Mouse (Mus musculus) E14TG2a.4 (cell line): ENCODE data around the gene Uhrf1bp1.

Experiments
- CTCF ChIP-seq: conservative IDR thresholded peaks from 2 replicates; pipeline ENCODE4 v1.5.1; 2014; ENCODE audit warnings: low read length
- NANOG ChIP-seq: IDR thresholded peaks from 2 replicates; pipeline ENCODE4 v1.6.1; 2014; ENCODE audit warnings: borderline replicate concordance, low read length, mixed read lengths
- POU5F1 ChIP-seq: IDR thresholded peaks from 2 replicates; pipeline ENCODE4 v1.6.1; 2014; ENCODE audit warnings: low read length, borderline replicate concordance

DNA sequence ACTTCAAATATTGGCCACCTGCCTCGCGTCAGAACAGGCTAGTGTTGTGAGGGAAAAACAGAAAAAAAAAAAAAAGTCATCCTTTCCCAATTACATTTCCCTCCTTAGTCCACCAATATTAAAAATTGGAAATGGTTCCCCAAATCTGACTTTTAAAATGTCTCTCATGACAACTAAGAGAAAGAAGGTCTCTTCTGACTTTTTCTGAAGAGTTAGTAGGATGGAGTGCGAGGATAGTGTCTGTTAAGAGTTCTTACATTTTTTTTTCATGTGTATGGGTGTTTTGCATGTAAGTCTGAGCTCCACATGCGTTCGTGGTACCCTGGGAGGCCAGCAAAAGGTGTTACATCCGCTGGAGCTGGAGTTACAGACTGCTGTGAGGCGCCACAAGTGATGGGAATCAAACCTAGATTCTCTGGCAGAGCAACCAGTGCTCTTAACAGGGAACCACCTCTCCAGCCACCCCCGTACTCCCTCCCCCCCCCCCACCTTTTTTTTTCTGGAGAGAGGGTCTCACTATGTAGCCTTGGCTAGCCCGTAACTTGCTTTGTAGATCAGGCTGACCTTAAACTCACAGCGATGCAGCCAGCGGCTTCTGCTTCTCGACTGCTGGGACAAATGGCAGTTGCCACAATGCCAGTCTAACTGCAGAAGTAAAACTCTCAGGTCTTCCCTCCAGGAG, 52.1 kb downstream of the Uhrf1bp1 start:
- TF ChIP-seq CTCF (no peak), POU5F1 (no peak), NANOG (no peak)
